Mouse (Mus musculus): ENCODE measurements around the gene Tor1a. TPM values are rescaled to one million over a fixed set of nuclear protein-coding genes. Genes with fewer than 3 reads are reported as not detected.

Tor1a gene
- total RNA-seq (2021), result 1 to 10 TPM; 6.4 to 7.1 TPM
- long read RNA-seq, experiment 1, transcript Tor1a-201 (5 exons, 1,401 nt), result major isoform, 5 of 8 reads
- long read RNA-seq, experiment 1, partial matches to known transcripts, result 0 of 8 reads
- long read RNA-seq, experiment 1, other reads (novel, unspliced or antisense), result 2 of 8 reads
- long read RNA-seq, experiment 2, transcript Tor1a-201 (5 exons, 1,401 nt), result major isoform, 9 of 9 reads
- long read RNA-seq, experiment 2, partial matches to known transcripts, result 0 of 9 reads
- long read RNA-seq, experiment 2, other reads (novel, unspliced or antisense), result 0 of 9 reads

GRCm38 (mm10) chr2:30967352-30968327 lies at the start of gene Tor1a:
TSS of gene Tor1a (minus strand) at chr2:30967933.
- DNase-seq (ENCODE audit: low spot score), result peak; percentile 89

DNA sequence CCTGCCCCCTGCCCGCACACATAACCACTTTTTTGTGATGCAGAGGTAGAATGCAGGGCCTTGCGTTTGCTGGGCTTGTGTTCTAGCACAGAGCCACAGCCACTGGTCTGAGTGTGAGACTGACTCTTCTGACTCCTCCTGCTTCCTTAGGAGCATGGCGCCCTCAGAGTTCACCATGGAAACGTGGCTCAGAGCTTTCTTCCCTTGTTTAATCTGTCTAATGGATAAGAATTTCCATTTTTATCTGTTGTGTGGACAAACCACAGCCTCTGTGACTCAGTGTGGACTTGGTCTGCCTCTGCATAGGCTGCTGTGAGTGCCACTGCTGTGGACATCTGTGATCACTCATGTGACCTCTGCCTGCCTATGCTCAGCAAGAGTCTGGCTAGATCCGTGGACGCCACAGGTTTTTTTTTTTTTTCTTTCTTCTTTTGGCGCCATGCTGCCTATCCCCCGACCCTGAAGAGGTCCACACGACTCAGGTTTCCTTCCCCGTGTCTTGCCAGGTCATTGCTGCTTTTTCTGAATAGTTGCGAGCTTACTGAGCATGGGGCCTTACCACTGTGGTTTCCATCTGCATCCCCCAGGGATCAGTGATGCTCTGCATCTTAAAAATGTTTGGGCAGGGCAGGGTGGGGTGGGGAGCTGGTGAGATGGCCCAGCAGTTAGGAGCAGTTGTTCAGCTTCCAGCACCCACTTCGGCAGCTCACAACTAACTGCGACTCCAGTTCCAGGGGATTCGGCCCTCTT lies 45.8 kb upstream of the Tor1a start:
- DNase-seq (ENCODE audit: low spot score), result no peak

DNA sequence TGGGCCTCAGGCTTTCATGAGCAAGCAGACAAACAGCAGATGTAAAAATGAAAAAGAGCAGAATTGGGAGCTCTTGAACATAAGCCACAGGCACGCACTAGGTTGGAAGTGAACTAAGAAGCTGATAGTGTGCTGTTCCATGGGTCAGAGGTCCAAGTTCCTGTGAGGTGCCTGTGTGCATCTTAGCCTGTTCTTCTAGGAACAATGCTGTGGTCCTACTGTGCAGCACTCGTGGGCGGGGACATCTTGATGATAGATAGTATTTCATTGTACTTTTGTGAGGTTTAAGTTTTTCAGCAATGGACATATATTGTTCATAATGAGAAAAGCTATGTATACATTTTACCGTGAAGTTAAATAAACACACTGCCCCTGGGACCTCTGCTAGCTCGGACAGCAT lies 39.5 kb upstream of the Tor1a start:
- no peak for DNase-seq (ENCODE audit: low spot score)

GRCm38 (mm10) chr2:31006434-31006833 lies 38.7 kb upstream of the Tor1a start:
- DNase-seq (ENCODE audit: low spot score), result no peak

DNA sequence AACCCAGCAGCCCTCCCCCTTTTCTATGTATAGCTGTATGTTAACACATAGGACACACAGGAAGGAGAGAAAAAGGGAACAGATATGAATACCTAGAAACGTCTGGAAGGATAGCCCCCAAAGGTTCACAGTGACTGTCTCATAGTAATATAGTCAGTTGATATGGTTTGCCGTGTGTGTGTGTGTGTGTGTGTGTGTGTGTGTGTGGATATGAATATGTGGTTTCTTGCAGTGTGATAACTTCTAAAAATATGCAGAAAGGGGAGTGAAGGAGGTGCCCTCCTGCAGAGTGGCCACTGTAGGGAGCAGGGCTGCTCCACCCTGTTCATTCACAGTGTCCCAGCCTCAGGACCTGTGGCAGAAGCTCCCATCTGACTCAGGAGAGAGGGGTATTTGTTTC lies 37.7 kb upstream of the Tor1a start:
- no peak for DNase-seq (ENCODE audit: low spot score)

- no peak for DNase-seq (ENCODE audit: low spot score)
These were observed 35.1 kb upstream of the Tor1a start for GRCm38 (mm10) chr2:31002857-31003256.

GRCm38 (mm10) chr2:30998443-30999260 lies 30.9 kb upstream of the Tor1a start:
- DNase-seq (ENCODE audit: low spot score), result no peak

- DNase-seq (ENCODE audit: low spot score), result peak; percentile 25
These were observed 27.8 kb upstream of the Tor1a start for GRCm38 (mm10) chr2:30995432-30995996.

- DNase-seq (ENCODE audit: low spot score), result no peak
These were observed 27.1 kb upstream of the Tor1a start for GRCm38 (mm10) chr2:30994853-30995252.

DNA sequence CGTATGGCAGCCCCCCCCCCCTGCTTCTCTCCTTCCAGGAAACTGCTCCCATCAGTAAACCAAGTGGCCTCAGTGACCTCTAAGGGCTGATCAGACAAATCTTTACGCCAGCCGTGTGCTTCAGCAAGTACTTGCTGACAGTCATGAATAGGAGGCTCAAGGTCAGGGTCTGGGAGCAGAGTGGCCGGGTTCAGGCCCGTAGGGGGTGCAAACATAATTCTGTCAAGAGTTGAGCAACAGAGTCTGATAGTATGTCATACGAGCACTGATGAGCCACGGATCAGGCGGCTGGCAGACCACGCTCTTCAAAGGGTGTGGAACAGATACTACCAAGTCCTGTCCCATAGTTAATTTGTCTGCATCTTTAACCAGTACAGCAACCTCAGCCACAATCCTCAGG lies 22.5 kb upstream of the Tor1a start:
- no peak for DNase-seq (ENCODE audit: low spot score)

- peak; percentile 32 for DNase-seq (ENCODE audit: low spot score)
These were observed 17.6 kb upstream of the Tor1a start for GRCm38 (mm10) chr2:30985111-30986020.

DNA sequence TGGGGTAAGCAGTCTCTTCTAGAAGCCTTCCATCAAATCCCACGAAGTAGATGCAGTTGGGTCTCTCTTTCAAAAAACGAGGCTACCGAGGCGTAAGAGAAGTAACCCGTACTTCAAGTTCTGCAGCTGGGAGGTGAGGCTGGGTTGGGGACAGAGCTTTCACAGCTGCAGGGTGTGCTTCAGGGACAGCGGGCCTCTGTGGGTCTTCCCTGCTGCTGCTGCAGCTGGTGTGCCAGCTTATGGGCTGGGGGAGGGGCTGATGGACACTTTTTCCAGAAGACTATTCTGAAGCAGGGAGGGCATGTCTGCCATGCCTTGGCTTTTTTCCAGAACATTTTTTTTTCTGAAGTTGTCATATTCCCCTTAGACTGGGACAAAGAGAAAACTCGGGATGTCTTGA lies 15.3 kb upstream of the Tor1a start:
- no peak for DNase-seq (ENCODE audit: low spot score)

DNA sequence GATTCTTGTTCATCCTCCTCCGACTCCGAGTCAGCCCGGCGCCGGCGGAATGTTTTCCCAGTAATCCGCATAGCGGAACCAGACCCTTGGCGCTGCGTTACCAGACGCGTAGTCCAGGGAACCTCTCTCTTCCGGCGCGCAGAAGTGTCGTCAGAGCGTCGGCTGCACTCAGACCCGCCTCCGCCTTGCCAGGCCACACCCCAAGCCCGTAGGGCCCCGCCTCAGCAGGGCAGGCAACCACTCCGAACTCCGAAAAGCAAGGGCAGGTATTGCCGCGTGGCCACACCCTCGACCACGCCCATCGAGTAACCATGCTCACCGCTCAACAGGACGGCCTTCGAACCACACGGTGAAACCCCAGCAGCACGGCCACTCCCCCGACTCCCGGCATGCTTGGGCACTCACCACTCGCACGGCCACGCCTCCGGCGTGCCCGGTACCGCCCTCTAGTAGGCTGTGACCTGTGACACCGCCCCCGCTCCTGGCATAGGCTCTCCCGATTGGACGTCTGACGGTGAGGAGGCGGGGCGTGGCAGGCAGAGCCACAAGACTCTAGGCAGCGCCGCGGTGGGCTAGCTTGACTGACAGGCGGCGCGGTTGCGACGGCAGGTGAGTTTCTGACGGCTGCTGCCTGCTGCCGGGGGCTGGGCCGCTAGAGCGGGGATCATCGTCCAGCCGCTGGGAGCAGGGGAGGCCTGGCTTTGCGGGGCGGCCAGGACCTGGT lies 14.2 kb upstream of the Tor1a start, which contains the start of the genes BC005624 and Usp20:
Gene BC005624 (minus strand): TSS at position 412 of the 724 bp plus-strand sequence.
Gene Usp20 (plus strand): TSS at position 490 of the 724 bp plus-strand sequence.
- peak; percentile 99 for DNase-seq (ENCODE audit: low spot score)

- DNase-seq (ENCODE audit: low spot score), result no peak
These were observed 907 bp downstream of the Tor1a start for GRCm38 (mm10) chr2:30966826-30967225.

GRCm38 (mm10) chr2:30965627-30966026 lies 2.1 kb downstream of the Tor1a start:
- no peak for DNase-seq (ENCODE audit: low spot score)

DNA sequence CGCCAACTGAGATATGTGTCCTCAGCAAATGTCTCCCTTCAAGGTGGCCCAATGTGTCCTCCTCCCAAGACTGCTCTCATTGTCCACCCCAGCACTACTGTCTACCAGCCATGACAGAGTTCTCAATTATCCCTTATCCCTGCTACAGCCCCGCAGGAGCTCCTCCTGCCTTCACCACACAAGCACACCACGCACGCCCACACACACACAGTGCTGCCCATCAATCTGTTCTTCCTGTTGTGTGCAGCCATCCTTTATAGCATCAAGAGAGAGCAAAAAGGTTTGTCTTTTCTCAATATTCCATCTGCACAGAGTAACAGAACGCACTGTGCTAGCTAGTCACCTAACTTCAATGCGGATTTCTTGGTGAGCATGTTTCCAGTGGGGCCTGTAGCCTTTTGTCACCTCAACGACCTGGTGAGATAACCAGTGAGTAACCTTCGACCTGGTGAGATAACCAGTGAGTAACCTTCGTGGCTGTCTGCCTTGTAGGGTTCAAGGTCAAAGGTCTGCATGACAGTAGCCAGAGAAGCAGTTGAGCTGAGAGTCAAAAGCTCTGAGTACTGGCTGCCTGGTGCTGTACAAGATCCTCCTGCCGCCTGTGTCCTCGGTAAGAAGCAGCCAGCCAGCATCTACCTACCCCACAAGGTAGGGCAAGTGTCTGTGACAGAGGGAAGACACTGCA lies 5.0 kb downstream of the Tor1a start:
- DNase-seq (ENCODE audit: low spot score), result no peak

DNA sequence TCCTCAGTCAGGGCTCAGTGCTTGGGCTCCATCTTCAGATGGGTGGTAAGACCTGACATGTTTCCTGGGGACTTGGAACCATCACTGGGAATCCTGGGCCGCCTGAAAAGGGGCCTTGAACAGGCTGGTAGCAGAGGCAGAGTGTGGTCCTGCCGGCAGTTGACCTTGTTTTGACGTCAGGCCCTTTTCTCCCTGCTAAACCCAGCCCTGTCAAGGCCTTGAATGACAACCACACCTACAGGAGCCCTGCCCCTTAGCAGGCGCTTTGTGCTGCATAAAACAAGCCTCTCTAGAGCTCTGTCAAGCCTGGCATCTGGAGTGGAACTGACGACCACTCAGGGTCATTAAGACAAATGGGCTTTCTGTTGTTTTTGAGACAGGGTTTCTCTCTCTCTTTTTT lies 7.9 kb downstream of the Tor1a start:
- DNase-seq (ENCODE audit: low spot score), result no peak

GRCm38 (mm10) chr2:30958726-30959125 lies 9.0 kb downstream of the Tor1a start:
- no peak for DNase-seq (ENCODE audit: low spot score)

All from gastrocnemius, adult 18-20 months (tissue).